In genomic region chr6:73254307-73255228, GRCm38 (mm10) we compare ENCODE assay signal across 9 mouse cellular contexts. TPM values are rescaled to one million over a fixed set of nuclear protein-coding genes. Genes with fewer than 3 reads are reported as not detected.
DNase-seq lines count a peak whose midpoint lies in the region; ATAC-seq and TF ChIP-seq lines count a peak whose summit lies in the region.
"Had no signal": no experiment of that assay in that cellular context is flagged by ENCODE, and none has a peak within 500 bp of the region (broad histone marks: within the 10 kb centered on the region; RNA-seq: fewer than 3 reads in every experiment).

No protein-coding gene starts in this region.

- no peak overlapping the region for H3K4me2 ChIP-seq in heart, embryonic 11.5 days
- H3K4me2 ChIP-seq in hindbrain, postnatal 0 days (ENCODE audit: low read depth, low read length): no peak overlapping the region
- H3K4me2 ChIP-seq: embryonic facial prominence, embryonic 13.5 days had no signal

- ATAC-seq in heart, embryonic 11.5 days (replicated peaks; ENCODE audit: insufficient number of reproducible peaks, low FRiP score, low TSS enrichment): no peak
- ATAC-seq in activated CD4-positive, CD25-positive, alpha-beta regulatory T cell, adult 4 months: peak; percentile 68
- no peak for ATAC-seq in hindbrain, postnatal 0 days

- 0 out of 2 replicates have a peak overlapping the region, but pooled peaks have one; percentile 37 for H3K27ac ChIP-seq in heart, embryonic 11.5 days (ENCODE audit: low read depth, low read length)
- H3K27ac ChIP-seq in hindbrain, postnatal 0 days: no peak overlapping the region
- H3K27ac ChIP-seq: embryonic facial prominence, embryonic 13.5 days had no signal

- WGBS in heart, embryonic 11.5 days (ENCODE audit: insufficient replicate concordance): 72% methylated on average over 9 of the region's 9 CpGs
- 75% methylated on average over 9 of the region's 9 CpGs for WGBS in hindbrain, postnatal 0 days

- no peak overlapping the region for H3K4me3 ChIP-seq in heart, embryonic 11.5 days (ENCODE audit: low read depth, low read length)
- no peak overlapping the region for H3K4me3 ChIP-seq in hindbrain, postnatal 0 days (ENCODE audit: low read length)
- H3K4me3 ChIP-seq: embryonic facial prominence, embryonic 13.5 days had no signal

- peaks cover 9% of the 10 kb centered on the region for H3K36me3 ChIP-seq in heart, embryonic 11.5 days (ENCODE audit: control insufficient read depth, insufficient read depth, low read length)
- peaks cover 13% of the 10 kb centered on the region; the same call in 1 of the 2 replicates for H3K36me3 ChIP-seq in hindbrain, postnatal 0 days (ENCODE audit: insufficient read depth, low read length)

- H3K27me3 ChIP-seq in heart, embryonic 11.5 days (ENCODE audit: control insufficient read depth, insufficient read depth, low read length): no peaks in the 10 kb centered on the region
- no peaks in the 10 kb centered on the region for H3K27me3 ChIP-seq in hindbrain, postnatal 0 days (ENCODE audit: insufficient read depth, low read length)
- H3K27me3 ChIP-seq: embryonic facial prominence, embryonic 13.5 days had no signal

- TF ChIP-seq CTCF in hindbrain, postnatal 0 days (IDR thresholded peaks at IDR 0.05; ENCODE audit: low read depth): no peak

- H3K9ac ChIP-seq in heart, embryonic 11.5 days (ENCODE audit: low read depth, low read length): no peak overlapping the region
- no peak overlapping the region for H3K9ac ChIP-seq in hindbrain, postnatal 0 days (replicated peaks; ENCODE audit: low read length)
- H3K9ac ChIP-seq: embryonic facial prominence, embryonic 13.5 days had no signal

- H3K9me3 ChIP-seq in heart, embryonic 11.5 days (replicated peaks; ENCODE audit: control insufficient read depth, low read length): no peaks in the 10 kb centered on the region
- H3K9me3 ChIP-seq in hindbrain, postnatal 0 days (ENCODE audit: low read length): no peaks in the 10 kb centered on the region
- H3K9me3 ChIP-seq: embryonic facial prominence, embryonic 13.5 days had no signal

- peaks cover 21% of the 10 kb centered on the region for H3K4me1 ChIP-seq in heart, embryonic 11.5 days (ENCODE audit: control insufficient read depth, insufficient read depth, low read length)
- peaks cover 3% of the 10 kb centered on the region; the same call in 1 of the 2 replicates for H3K4me1 ChIP-seq in hindbrain, postnatal 0 days (ENCODE audit: insufficient read depth, low read length)

- no peak for DNase-seq in heart, postnatal 25 days (ENCODE audit: low spot score)
- DNase-seq in B cell, adult 2 months: peak; percentile 24 to 29
- peak; percentile 41 to 44 for DNase-seq in kidney, postnatal 36 days
- DNase-seq in hindbrain, postnatal 0 days (ENCODE audit: low spot score): no peak
- DNase-seq in embryo, embryonic 9.5 days (ENCODE audit: extremely low spot score): no peak
- DNase-seq in layer of hippocampus, adult 11-12 months (ENCODE audit: low spot score): no peak

- intact Hi-C loops in heart, postnatal 25 days (cut with DNase I): no loop called here

RNA-seq across cellular contexts. Expression of gene Suclg1, which starts 6.4 kb away (rescaled TPM):
- 264 and 298 TPM in 2 replicates for polyA plus RNA-seq in heart, embryonic 11.5 days (2014; fragmentation: Nextera tagmentation; extraction: Ambion mirVana)
- 100 to 1,000 TPM; 581 TPM for total RNA-seq in heart, postnatal 25 days (2021)
- 100 to 1,000 TPM; 126 to 143 TPM for polyA plus RNA-seq in activated CD4-positive, CD25-positive, alpha-beta regulatory T cell, adult 4 months (2017; shearing (Covaris generic))
- 35.0 and 46.8 TPM in 2 replicates for total RNA-seq in hindbrain, postnatal 0 days (2014; rRNA removed)
- 152 and 153 TPM in 2 replicates for polyA plus RNA-seq in hindbrain, postnatal 0 days (2015; fragmentation: Nextera tagmentation; extraction: Ambion mirVana)

RNA-seq across cellular contexts. Expression of gene Dnah6, which starts 33.1 kb away (rescaled TPM):
- polyA plus RNA-seq in heart, embryonic 11.5 days (2014; fragmentation: Nextera tagmentation; extraction: Ambion mirVana): 0.03 TPM in 1 of 2 replicates, not detected in the other
- under 1 TPM; 0.08 to 0.11 TPM for total RNA-seq in heart, postnatal 25 days (2021)
- under 1 TPM in 1 of 2 experiments, not detected in 1; 0.13 TPM for polyA plus RNA-seq in activated CD4-positive, CD25-positive, alpha-beta regulatory T cell, adult 4 months (2017; shearing (Covaris generic))
- total RNA-seq in hindbrain, postnatal 0 days (2014; rRNA removed): 1.1 and 1.5 TPM in 2 replicates
- 0.34 and 0.37 TPM in 2 replicates for polyA plus RNA-seq in hindbrain, postnatal 0 days (2015; fragmentation: Nextera tagmentation; extraction: Ambion mirVana)
- polyA plus RNA-seq: embryonic facial prominence, embryonic 13.5 days had no signal

Comparison
In these comparisons a context has a peak if more than half of its experiments do, and no peak if none do; other contexts are left out.
1. DNase-seq: peak in B cell, adult 2 months (2 of 2) and kidney, postnatal 36 days (2 of 2); none in heart, postnatal 25 days (single experiment), hindbrain, postnatal 0 days (single experiment), embryo, embryonic 9.5 days (single experiment) and layer of hippocampus, adult 11-12 months (single experiment).